Mouse (Mus musculus) thymus, postnatal 10 days (tissue): ENCODE results near the gene Coro1c.

Source experiments
- DNase-seq, 2 experiments: peaks; one replicate each; pipeline ENCODE4 v3.0.0; 2021; ENCODE audit warnings: low spot score in 2 of 2

Gene Coro1c

DNA sequence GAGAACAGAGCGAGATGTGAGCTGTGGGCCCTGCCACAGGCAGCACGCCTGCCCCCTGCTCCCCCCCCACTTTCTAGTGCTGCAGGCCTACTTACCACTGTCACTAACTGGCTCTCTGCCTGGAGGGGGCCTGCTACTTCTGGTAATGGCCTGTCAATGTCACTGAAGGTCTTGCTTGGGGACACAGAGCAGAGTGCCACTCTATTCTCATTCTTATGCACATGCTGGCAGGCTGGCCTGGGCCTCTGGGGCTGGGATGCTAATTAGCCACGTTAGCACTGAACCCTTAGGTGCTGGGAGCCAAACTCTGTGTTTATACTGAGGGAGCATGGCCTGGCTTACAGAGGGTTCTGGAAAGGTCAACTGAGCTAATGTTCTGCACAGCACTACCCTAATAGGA, 52.9 kb downstream of the Coro1c start:
- DNase-seq: no peak

- no peak for DNase-seq
Measured at GRCm38 (mm10) chr5:113855117-113855516, 53.4 kb downstream of the Coro1c start.

- peak; percentile 75 to 93 for DNase-seq
Measured at GRCm38 (mm10) chr5:113854494-113854893, 54.1 kb downstream of the Coro1c start.

DNA sequence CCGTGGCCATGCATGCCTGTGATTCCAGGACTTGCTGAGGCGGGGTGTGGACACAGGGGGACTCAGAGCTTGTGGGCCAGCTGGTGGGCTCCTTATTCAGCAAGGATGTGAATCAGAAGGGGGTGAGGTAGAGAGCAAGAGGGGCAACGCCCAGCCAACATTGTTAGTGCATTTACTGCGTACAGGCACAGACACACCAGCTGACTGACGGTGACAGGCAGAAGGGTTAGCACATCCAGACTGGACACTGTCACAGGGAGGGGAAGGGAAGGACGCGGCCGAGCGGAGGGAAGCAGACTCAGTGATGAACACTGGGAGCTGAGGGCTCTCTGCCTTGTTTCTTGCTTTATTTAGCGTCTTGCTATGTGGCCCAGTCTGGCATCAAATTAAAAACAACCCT, 55.0 kb downstream of the Coro1c start:
- no peak for DNase-seq

DNA sequence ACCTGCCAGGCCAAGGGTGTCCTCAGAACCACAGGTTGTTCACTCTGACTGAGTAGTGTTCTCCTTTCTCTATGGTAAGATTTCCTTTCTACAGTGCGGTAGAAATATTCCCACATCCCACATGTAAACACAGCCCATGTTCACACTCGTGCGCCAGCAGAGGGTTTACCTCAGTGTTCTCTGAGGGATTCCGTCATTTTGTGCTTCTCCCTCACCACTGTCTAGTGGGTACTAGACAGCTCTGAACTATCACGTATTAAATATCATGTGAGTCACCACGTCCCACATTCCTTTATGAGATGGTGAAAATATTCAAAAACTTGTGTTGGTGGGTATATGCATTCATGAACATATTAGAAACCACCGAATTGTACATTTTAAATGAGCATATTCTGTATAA, 56.1 kb downstream of the Coro1c start:
- DNase-seq: no peak

- no peak for DNase-seq
Measured at GRCm38 (mm10) chr5:113850680-113851230, 57.8 kb downstream of the Coro1c start.

- no peak for DNase-seq
Measured at GRCm38 (mm10) chr5:113847636-113848035, 60.9 kb downstream of the Coro1c start.

DNA sequence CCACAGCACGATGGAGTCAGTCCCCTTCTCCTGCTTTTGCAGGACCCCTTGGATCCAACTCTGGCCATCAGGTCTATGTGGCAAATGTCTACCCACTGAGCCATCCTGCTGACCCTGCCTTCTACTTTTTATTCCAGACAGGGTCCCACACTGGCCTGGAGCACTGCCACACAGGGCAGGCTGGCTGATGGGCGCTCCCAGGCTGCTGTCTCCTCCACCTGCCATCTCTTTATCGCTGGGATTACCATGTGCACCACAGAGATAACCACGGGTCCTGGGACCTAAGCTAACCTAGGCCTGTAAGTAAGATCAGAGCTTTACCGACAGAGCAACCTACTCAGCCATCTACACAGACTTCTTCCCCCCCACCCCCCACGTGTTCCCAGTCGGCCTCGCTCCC, 61.9 kb downstream of the Coro1c start:
- no peak for DNase-seq

DNA sequence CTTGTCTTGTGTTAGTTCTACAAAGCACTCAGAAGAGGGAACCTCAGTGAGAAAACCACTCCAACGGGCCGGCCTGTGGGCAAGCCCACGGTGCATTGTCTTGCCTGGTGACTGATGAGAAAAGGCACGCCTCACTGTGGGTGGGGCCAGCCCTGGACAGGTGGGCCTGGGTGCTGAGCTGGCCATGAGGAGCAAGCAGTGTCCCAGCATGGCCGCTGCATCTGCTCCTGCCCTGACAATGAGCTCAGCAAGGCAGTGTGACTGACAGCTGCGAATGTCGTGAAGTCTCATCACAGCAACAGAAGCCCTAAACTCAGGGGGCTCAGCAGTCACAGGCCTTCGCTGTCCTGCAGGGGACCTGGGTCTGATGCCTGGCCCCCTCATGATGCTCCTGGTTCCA, 62.9 kb downstream of the Coro1c start:
- DNase-seq: no peak

DNA sequence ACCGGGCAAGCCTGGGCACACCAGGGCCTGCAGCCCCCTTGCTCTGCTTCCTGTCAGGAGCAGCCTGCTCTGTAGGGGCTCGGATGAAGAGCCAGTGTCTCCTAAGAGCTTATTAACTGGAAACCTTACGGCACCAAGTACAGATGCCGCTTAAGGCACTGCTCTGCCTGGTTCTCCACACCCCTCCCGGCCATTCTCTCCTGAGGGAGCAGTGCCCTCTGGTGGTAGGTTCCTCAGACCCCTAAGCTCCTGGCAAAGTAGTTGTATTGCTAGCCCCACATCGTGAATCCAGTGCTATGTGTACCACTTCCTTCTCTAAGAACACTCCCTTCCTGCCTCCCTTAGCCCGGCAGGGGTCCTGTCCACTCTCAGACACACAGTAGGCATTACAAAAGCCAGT, 63.8 kb downstream of the Coro1c start:
- peak; percentile 81 to 95 for DNase-seq

DNA sequence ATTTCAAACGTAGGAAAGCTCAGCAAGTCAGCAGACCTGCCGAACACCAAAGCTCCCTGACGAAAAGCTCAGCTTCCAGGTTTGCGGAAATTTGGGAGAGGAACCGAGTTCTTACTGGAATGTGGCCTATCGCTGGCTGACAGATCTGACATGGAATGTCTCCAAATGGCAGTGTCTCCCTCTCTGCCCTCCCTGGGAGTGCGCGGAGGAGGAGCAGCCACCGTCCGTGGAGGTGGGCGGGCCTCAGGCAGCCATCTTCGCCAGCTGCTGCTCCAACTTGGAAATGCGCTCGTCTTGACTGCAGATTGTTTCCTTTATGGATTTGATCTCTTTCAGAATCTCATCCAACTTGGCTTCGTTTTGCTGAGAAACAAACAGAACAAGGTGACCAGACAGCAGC, 64.5 kb downstream of the Coro1c start:
- DNase-seq: no peak

DNA sequence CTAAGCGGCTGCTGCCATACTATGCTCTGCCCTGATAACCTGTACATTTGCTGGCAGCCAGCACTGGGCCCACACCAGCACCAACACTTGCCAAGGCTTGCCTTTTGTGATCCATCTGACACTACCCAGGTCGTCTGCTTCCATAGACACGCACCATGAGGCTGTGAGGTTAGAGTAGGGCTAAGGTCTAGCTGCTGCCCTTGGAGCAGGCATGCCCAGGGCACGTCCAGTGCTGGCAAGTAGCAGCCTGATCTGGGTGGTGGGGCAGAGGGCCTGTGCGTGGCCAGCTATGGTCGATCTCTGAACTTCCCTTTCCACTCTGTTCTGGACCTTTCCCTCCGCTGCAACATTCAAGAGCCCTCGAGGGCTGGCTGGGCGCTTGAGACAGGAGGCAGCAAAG, 65.7 kb downstream of the Coro1c start:
- DNase-seq: no peak

DNA sequence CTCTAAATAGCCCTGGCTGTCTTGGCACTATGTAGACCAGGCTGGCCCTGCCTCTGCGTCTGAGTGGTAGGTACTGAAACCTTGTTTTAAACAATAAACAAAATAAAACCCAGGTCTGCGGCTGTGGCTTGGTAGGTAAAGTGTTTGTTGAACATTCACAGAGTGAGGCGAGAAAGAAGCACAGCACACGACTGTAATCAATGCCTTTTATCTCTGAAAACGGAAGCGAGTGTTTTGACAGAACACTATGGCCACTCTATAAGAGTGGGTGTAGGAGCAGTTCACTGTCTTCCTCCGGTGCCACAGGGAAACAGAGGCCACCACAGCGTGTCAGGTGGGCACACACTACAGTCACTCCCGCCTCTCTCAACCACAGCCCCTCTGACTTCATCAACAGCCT, 66.3 kb downstream of the Coro1c start:
- DNase-seq: no peak

- DNase-seq: no peak
Measured at GRCm38 (mm10) chr5:113841243-113842225, 67.0 kb downstream of the Coro1c start.

DNA sequence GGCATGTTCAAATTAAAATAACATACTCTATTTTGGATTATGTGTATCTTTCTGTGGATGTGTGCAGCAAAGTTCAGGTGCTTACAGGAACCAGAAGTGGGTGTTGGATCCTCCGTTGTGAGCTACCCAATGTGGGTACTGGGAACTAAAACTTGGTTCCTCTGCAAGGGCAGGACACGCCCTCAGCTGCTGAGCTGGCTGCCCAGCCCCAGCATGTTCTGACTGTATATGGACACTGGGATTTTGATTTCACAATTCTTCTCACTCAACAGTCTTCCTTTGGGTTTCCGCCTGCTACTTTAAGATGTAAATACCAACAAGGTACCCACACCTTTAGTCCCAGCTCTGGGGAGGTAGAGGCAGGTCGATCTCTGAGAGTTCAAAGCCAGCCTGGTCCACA, 68.1 kb downstream of the Coro1c start:
- no peak for DNase-seq

DNA sequence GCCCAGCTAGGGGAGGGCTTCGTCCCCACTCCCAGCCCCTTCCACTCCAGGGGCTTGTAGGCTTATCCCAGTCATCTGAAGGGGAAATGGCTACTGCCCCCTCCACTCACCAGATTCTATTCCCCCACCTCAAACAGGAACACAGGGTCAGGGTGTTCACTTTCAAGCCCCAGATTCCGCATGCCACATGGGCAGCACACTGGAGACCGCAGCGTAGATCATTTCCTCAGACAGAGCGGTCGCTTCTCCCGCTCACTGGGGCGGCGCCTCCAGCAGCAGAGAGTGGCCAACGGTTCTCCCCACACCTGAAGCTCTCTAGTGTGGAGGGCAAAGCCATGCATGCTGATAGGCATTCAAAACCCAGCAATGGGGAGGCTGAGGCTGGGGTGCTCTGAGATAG, 71.6 kb downstream of the Coro1c start:
- DNase-seq: no peak

GRCm38 (mm10) chr5:113833316-113833947, 75.1 kb downstream of the Coro1c start:
- no peak for DNase-seq

GRCm38 (mm10) chr5:113832490-113832901, 76.1 kb downstream of the Coro1c start, which contains the start of gene Selplg:
Selplg (minus strand) TSS chr5:113832644.
- peak; percentile 81 to 87 for DNase-seq

GRCm38 (mm10) chr5:113831741-113832140, 76.8 kb downstream of the Coro1c start:
- DNase-seq: no peak

DNA sequence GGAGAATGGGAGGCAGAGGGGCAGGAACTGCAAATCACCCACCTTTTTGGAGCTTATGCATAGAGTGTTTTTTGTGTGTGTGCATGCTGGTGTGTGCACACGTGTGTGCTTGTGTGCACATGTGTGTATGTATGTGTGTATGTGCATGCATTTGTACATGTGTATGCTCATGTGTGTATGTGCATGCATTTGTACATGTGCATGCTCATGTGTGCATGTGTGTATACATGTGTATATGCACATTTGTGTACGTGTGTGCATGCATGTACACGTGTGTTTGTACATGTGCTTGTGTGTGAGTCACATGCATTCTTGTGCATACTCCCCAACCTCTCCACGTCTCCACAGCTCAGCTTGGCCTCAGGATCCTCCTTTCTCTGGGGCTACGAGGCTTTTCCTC, 77.8 kb downstream of the Coro1c start:
- DNase-seq: no peak

- DNase-seq: peak; percentile 90
Measured at GRCm38 (mm10) chr5:113830292-113830643, 78.3 kb downstream of the Coro1c start.

DNA sequence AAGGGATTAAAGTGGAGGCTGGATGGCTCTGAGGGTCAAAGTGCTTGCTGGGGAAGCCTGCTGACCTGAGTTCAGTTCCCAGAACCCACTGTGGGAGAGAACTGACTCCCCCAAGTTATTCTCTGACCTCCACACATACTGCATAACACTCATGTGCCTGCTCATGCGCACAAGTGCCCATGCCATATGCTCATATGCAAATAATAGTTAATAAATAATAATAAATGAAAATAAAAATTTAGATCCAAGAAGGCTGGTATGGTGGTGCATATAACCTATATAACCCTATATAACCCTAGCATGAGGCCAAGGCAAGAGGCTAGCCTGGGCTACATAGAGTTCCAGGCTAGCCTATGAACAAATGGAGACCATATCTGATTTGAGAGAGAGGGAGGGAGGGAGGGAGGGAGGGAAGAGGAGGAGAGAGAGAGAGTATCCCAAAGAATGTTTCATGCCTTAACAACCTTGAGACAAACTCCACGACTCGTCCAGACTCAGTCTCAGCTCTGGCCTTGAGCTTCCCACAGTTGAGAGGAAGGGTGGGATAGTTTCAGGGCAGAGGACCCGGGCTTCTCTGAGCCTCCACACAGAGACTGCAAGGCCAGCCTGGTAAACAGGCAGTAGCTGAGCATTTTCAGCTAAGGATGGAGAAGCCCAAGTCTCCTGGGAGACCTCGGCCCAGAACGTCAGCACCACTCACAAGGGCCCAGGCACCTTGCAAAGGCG, 78.8 kb downstream of the Coro1c start:
- no peak for DNase-seq
